ENCODE assay signal across 8 mouse cellular contexts in the genomic region with DNA sequence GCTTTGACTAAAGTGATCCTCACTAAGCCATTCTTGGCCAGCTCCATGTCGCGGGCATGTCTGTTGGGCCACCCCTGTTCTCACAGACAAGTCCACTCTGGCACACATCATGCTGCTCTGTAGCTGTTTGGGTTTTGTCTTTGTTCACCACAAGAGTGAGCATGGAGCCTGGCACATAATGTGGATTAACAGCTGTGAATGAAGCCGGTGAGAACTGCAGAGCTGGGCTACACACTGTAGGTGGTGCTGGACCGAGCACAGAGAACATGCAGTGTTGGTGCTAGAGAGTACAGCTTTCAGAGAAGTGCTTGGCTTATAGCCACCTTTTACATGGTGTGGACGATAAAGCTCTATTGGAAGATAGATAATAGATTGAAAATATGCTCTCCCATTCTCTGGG.
DNase-seq lines count a peak whose midpoint lies in the region; ATAC-seq and TF ChIP-seq lines count a peak whose summit lies in the region.

No protein-coding gene starts in this region.

- H3K27ac ChIP-seq in embryonic facial prominence, embryonic 11.5 days (replicated peaks; ENCODE audit: low read depth, low read length) = no peak overlapping the region
- H3K27ac ChIP-seq in hindbrain, embryonic 16.5 days (ENCODE audit: low read depth, low read length) = no peak overlapping the region

- no peaks in the 10 kb centered on the region for H3K9me3 ChIP-seq in E14TG2a.4 (ENCODE audit: low read length)
- H3K9me3 ChIP-seq in embryonic facial prominence, embryonic 11.5 days (replicated peaks; ENCODE audit: control insufficient read depth, low read length) = no peaks in the 10 kb centered on the region
- no peaks in the 10 kb centered on the region for H3K9me3 ChIP-seq in hindbrain, embryonic 16.5 days (ENCODE audit: control insufficient read depth, low read length)

- ATAC-seq in embryonic facial prominence, embryonic 11.5 days (replicated peaks; ENCODE audit: insufficient number of reproducible peaks, low FRiP score, low TSS enrichment, low read depth) = 0 out of 2 replicates have a peak, but pooled peaks have one; percentile 68
- peak; percentile 93 for ATAC-seq in hindbrain, embryonic 16.5 days

- 68% methylated on average over 5 of the region's 5 CpGs for WGBS in embryonic facial prominence, embryonic 11.5 days
- 30% methylated on average over 5 of the region's 5 CpGs for WGBS in hindbrain, embryonic 16.5 days

- no peaks in the 10 kb centered on the region for H3K27me3 ChIP-seq in E14TG2a.4 (ENCODE audit: insufficient read depth, low read length)
- H3K27me3 ChIP-seq in embryonic facial prominence, embryonic 11.5 days (ENCODE audit: control insufficient read depth, insufficient read depth, low read length) = no peaks in the 10 kb centered on the region
- H3K27me3 ChIP-seq in hindbrain, embryonic 16.5 days (replicated peaks; ENCODE audit: control insufficient read depth, insufficient read depth, low read length) = no peaks in the 10 kb centered on the region; the same call in 1 of the 2 replicates

- intact Hi-C loops in gastrocnemius, postnatal 14 days (cut with DNase I; ENCODE audit: low total_unique reads) = loop anchor here (5.0 kb wide), 1 partner anchor 121 kb away; no protein-coding TSS in a partner anchor

- H3K9ac ChIP-seq in embryonic facial prominence, embryonic 11.5 days (replicated peaks; ENCODE audit: low read length) = no peak overlapping the region
- H3K9ac ChIP-seq in hindbrain, embryonic 16.5 days (ENCODE audit: low read depth, low read length) = no peak overlapping the region

- no peaks in the 10 kb centered on the region for H3K4me1 ChIP-seq in E14TG2a.4 (replicated peaks; ENCODE audit: low read depth, low read length)
- H3K4me1 ChIP-seq in embryonic facial prominence, embryonic 11.5 days (ENCODE audit: control insufficient read depth, insufficient read depth, low read length) = no peaks in the 10 kb centered on the region
- H3K4me1 ChIP-seq in hindbrain, embryonic 16.5 days (ENCODE audit: control insufficient read depth, insufficient read depth, low read depth, low read length) = no peaks in the 10 kb centered on the region

- no peak overlapping the region for H3K4me2 ChIP-seq in embryonic facial prominence, embryonic 11.5 days (ENCODE audit: low read depth, low read length)
- no peak overlapping the region for H3K4me2 ChIP-seq in hindbrain, embryonic 16.5 days (ENCODE audit: low read length)

- no peaks in the 10 kb centered on the region for H3K36me3 ChIP-seq in E14TG2a.4 (ENCODE audit: insufficient read depth, low read length)
- no peaks in the 10 kb centered on the region for H3K36me3 ChIP-seq in embryonic facial prominence, embryonic 11.5 days (replicated peaks; ENCODE audit: control insufficient read depth, insufficient read depth, low read depth, low read length)
- no peaks in the 10 kb centered on the region for H3K36me3 ChIP-seq in hindbrain, embryonic 16.5 days (ENCODE audit: control insufficient read depth, insufficient read depth, low read length)

- H3K4me3 ChIP-seq in E14TG2a.4 (replicated peaks; ENCODE audit: low read length) = no peak overlapping the region
- no peak overlapping the region for H3K4me3 ChIP-seq in embryonic facial prominence, embryonic 11.5 days (ENCODE audit: low read depth, low read length)
- H3K4me3 ChIP-seq in hindbrain, embryonic 16.5 days (ENCODE audit: low read length) = no peak overlapping the region

- TF ChIP-seq CTCF in E14TG2a.4 (conservative IDR thresholded peaks at IDR 0.05; ENCODE audit: low read length) = 0 out of 2 replicates have a peak, but pooled peaks have one; percentile 8

- DNase-seq in gastrocnemius, postnatal 14 days = peak; percentile 17
- DNase-seq in gastrocnemius, adult 8-10 months (ENCODE audit: low spot score in 2 of 2) = no peak
- DNase-seq in embryonic facial prominence, embryonic 11.5 days (ENCODE audit: low spot score) = peak; percentile 50
- DNase-seq in lung, postnatal 25 days (ENCODE audit: low spot score) = peak; percentile 23
- DNase-seq in right cerebral cortex, postnatal 36 days (ENCODE audit: low spot score in 2 of 2) = peak; percentile 37 to 66
- DNase-seq in spleen, postnatal 10 days (ENCODE audit: low spot score in 2 of 2) = no peak

Comparison
In these comparisons a context has a peak if more than half of its experiments do, and no peak if none do; other contexts are left out.
1. DNase-seq: peak in gastrocnemius, postnatal 14 days (single experiment), embryonic facial prominence, embryonic 11.5 days (single experiment), lung, postnatal 25 days (single experiment) and right cerebral cortex, postnatal 36 days (2 of 2); none in gastrocnemius, adult 8-10 months (0 of 2) and spleen, postnatal 10 days (0 of 2).